Mouse (Mus musculus) kidney, adult 2 months (tissue): ENCODE results near the gene Cyb5r2. TPM values are rescaled to one million over a fixed set of nuclear protein-coding genes. Genes with fewer than 3 reads are reported as not detected.

ENCODE experiments used
- DNase-seq: peaks from one replicate; pipeline ENCODE4 v3.0.0; 2021
- H3K27ac ChIP-seq: fragments of 200-500 bp; 2 replicates; pipeline ENCODE4 v1.5.1; 2012; ENCODE audit warnings: low read depth, low read length, control low read depth, inconsistent platforms; ENCODE audit not compliant: insufficient read depth
- H3K27me3 ChIP-seq: fragments of 200-500 bp; replicated peaks from 2 replicates; pipeline ENCODE4 v1.6.1; 2012; ENCODE audit warnings: mild to moderate bottlenecking, moderate library complexity, low read length, inconsistent platforms; ENCODE audit not compliant: control insufficient read depth, insufficient read depth
- H3K36me3 ChIP-seq: fragments of 200-500 bp; 2 replicates; pipeline ENCODE4 v1.6.1; 2012; ENCODE audit warnings: mild to moderate bottlenecking, moderate library complexity, low read length, inconsistent platforms; ENCODE audit not compliant: control insufficient read depth, insufficient read depth
- H3K4me1 ChIP-seq: fragments of 200-500 bp; 2 replicates; pipeline ENCODE4 v1.6.1; 2011; ENCODE audit warnings: low read length; ENCODE audit not compliant: control insufficient read depth, insufficient read depth
- H3K4me3 ChIP-seq: fragments of 200-500 bp; 2 replicates; pipeline ENCODE4 v1.5.1; 2011; ENCODE audit warnings: mild to moderate bottlenecking, low read depth, low read length, control low read depth; ENCODE audit not compliant: insufficient read depth
- CTCF ChIP-seq: fragments of 200-500 bp; conservative IDR thresholded peaks from 2 replicates; pipeline ENCODE4 v1.5.1; 2011; ENCODE audit warnings: low read depth, mild to moderate bottlenecking, control low read depth, low read length, moderate library complexity, mixed read lengths; ENCODE audit not compliant: insufficient read depth, insufficient read length
- POLR2A ChIP-seq: fragments of 200-500 bp; IDR thresholded peaks from one replicate; pipeline ENCODE4 v1.6.1; 2011; ENCODE audit warnings: low read depth, low read length, control low read depth
- WGBS: fragments of 180-500 bp; shearing (Covaris S2); methylation state at CpG from one replicate; pipeline ENCODE4 v1.1.7; 2018; 5-methylcytosine and 5-hydroxymethylcytosine counted together
- polyA plus RNA-seq: library from polyadenylated mRNA; depleted of rRNA; stranded (reverse); fragments of >200 nt; gene quantifications from 2 replicates; pipeline ENCODE4 v1.2.3, GENCODE M21; 2012

The Cyb5r2 gene
- polyA plus RNA-seq, 1 experiment: not detected

DNA sequence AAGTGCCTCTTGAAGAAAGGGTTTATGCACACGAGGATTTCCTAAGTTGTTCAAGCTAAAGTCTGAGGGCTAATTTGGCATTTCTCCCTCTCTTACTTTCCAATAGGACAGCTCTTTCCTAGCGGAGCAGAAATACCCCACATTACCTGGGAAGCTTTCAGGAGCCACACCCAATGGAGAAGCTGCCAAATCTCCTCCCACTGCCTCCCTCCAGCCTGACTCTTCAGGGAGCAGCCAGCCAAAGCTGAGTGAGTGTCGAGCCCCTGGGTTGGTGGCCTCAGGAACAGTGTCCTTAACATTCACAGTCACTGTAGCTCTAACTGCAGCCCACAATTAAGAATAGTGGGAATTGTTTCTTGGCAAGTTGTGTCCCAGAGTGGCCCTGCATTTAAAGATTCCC lies 30.3 kb downstream of the Cyb5r2 start:
- DNase-seq: peak; percentile 27
- H3K27me3 ChIP-seq: no peaks in the 10 kb centered on the region
- no peaks in the 10 kb centered on the region; the same call in 1 of the 2 replicates for H3K36me3 ChIP-seq
- WGBS: 34% methylated on average over 3 of the region's 3 CpGs
- no peak overlapping the region for H3K27ac ChIP-seq
- H3K4me3 ChIP-seq: no peak overlapping the region
- TF ChIP-seq CTCF: no peak
- no peak for TF ChIP-seq POLR2A
- H3K4me1 ChIP-seq: no peaks in the 10 kb centered on the region

DNA sequence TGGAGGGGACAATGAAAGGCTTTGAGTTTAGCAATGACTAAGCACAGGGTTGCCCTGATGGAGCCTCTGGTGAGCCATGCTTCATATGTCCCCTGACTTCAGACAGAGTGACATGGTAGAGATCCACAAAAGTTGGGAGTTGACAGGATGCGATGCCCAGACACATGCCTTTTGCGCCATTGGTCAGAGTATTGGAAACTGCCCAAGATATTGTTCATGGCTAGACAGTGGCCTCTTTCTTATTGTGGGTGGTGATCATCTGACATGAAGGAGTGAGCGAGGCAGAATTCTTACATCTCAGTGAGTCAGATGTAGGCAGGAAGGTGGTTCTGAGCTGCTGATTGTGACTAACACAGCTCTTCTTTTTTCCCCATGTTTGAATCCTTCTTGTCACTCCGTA lies 35.3 kb downstream of the Cyb5r2 start:
- Histone ChIP-seq H3K36me3 (no peaks in the 10 kb centered on the region; the same call in 1 of the 2 replicates), H3K4me3 (no peak overlapping the region), H3K27me3 (no peaks in the 10 kb centered on the region), H3K4me1 (no peaks in the 10 kb centered on the region), H3K27ac (no peak overlapping the region)
- no peak for TF ChIP-seq POLR2A
- no peak for TF ChIP-seq CTCF
- no peak for DNase-seq
- WGBS: 92% methylated on average over 4 of the region's 4 CpGs

DNA sequence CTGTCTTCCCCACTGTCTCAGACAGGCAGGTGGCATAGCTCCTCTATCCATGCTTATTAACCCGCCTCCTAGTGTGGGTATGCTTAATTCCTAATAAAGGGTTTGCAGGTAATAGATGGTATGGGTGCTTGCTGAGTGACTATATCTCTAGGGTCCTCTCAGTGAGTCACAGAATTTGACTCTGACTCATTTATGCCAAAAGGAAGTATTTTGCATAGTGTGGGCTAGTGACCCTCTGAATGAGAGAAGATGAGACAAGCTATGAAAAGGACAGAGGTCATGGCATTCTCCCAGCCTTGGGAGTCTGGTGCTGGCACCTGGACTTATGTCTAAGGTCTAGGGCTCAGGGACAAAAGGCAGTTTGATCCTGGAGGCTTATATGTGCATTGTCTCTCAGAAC lies 37.1 kb downstream of the Cyb5r2 start:
- H3K27ac ChIP-seq: no peak overlapping the region
- 90% methylated on average over 1 of the region's 1 CpGs for WGBS
- no peaks in the 10 kb centered on the region; the same call in 1 of the 2 replicates for H3K36me3 ChIP-seq
- no peaks in the 10 kb centered on the region for H3K27me3 ChIP-seq
- no peak for DNase-seq
- H3K4me1 ChIP-seq: no peaks in the 10 kb centered on the region
- no peak for TF ChIP-seq CTCF
- TF ChIP-seq POLR2A: no peak
- H3K4me3 ChIP-seq: no peak overlapping the region

DNA sequence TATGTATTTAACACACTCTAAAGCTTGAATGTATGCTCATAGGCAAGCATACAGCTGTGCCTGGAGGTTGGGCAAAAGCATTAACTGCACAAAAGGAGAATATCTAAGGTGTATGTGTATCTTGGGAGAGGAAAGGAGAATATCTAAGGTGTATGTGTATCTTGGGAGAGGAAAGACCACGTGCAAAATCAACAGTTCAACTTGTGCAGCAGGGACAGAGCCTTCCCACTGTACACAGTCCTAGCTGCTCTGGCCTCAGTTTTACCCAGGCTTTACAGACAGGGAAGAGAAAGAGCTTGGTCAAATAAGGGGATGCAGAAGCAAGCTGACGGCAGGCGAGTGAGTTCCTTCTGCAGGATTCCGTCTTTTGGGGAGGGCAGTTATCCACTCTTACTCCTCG lies 43.8 kb downstream of the Cyb5r2 start:
- H3K27ac ChIP-seq: no peak overlapping the region
- TF ChIP-seq CTCF (no peak), POLR2A (no peak)
- H3K4me1 ChIP-seq: no peaks in the 10 kb centered on the region
- no peaks in the 10 kb centered on the region for H3K27me3 ChIP-seq
- no peaks in the 10 kb centered on the region for H3K36me3 ChIP-seq
- DNase-seq: no peak
- H3K4me3 ChIP-seq: no peak overlapping the region
- WGBS: 83% methylated on average over 5 of the region's 5 CpGs

DNA sequence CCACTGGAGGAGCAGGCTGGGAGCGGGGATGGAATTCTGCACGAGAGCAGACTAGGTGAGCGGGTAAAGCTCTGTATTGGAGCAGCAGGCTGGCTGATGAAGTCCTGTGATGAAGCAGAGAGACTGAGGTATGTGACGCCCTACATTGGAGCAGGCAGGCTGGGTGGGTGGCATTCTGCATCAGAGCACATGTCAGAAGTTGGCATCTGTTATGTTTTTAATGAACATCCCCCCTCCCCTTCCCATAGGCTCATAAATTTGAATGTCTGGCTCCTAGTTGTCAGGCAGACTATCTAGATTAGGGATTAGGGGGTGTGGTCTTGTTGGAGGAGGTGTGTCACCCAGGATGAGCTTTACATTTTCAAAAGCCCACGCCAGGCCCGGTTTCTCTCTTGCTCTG lies 45.1 kb downstream of the Cyb5r2 start:
- 74% methylated on average over 6 of the region's 6 CpGs for WGBS
- H3K4me1 ChIP-seq: no peaks in the 10 kb centered on the region
- DNase-seq: no peak
- TF ChIP-seq CTCF (no peak), POLR2A (no peak)
- H3K4me3 ChIP-seq: no peak overlapping the region
- H3K27ac ChIP-seq: no peak overlapping the region
- H3K36me3 ChIP-seq: no peaks in the 10 kb centered on the region
- H3K27me3 ChIP-seq: no peaks in the 10 kb centered on the region

DNA sequence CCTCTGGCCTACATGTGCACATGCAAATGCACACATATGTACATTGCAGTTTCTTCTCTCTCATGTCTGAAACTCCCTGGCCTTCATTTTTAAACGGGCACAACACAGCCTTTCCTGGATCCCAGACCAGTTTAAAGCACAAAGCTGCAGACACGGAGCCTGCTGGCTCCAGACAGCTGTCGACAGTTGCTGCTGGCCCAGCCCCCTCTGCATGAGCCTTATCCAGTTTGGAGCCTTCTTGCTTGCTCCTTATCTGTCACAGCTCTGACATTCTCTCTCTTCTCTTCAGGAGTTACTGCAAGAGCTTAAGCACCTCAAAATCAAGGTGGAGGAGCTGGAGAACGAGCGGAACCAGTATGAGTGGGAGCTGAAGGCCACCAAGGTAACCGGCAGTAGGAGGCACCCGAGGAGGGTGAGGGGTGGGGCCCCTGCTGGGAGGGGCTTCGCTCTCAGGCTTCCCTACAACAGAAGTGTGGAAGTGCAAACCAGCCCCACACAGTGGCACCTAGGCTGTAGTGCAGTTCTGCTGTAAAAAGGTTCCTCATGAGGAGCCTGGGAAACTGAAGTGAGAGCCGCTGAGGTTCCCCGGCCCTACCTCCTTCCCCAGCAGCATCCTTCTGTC lies 49.2 kb downstream of the Cyb5r2 start:
- Histone ChIP-seq H3K36me3 (no peaks in the 10 kb centered on the region), H3K27ac (no peak overlapping the region), H3K27me3 (no peaks in the 10 kb centered on the region), H3K4me3 (no peak overlapping the region), H3K4me1 (no peaks in the 10 kb centered on the region)
- DNase-seq: peak; percentile 76
- TF ChIP-seq POLR2A (no peak), CTCF (peak; percentile 56)
- 7% methylated on average over 10 of the region's 10 CpGs for WGBS

DNA sequence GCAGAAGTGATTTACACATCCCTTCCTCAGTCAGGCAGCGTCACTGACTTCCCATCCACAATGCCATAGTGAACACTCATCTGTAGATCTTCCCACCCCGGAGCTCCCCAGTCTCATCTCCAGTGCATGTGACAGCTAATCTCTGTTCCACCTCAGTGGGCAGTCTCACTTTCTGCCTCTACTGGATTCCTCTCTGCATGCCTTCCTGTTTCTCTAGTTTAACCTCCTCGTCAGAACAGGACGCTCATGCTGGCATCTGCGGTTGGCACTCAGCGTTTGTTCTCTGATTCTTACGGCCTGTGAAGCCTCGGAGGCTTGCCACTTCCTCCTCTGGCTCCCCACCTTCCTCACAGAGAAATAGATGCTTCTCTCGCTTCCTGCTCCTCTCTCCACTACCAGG lies 50.2 kb downstream of the Cyb5r2 start:
- WGBS: 41% methylated on average over 9 of the region's 9 CpGs
- H3K4me1 ChIP-seq: no peaks in the 10 kb centered on the region
- no peak overlapping the region for H3K27ac ChIP-seq
- no peaks in the 10 kb centered on the region for H3K27me3 ChIP-seq
- no peak overlapping the region for H3K4me3 ChIP-seq
- DNase-seq: peak; percentile 34
- H3K36me3 ChIP-seq: no peaks in the 10 kb centered on the region
- TF ChIP-seq POLR2A (no peak), CTCF (no peak)
